Mouse (Mus musculus) liver, embryonic 14.5 days (tissue): Measurements from ENCODE around the gene Phf11b.
"Not testable (repeated sequence)": the region's sequence is repeated elsewhere in the genome, so short reads cannot be mapped to it uniquely, and the experiment has no call there.

Experiments used
- CTCF ChIP-seq: IDR thresholded peaks from 2 replicates; pipeline ENCODE4 v1.5.1; 2016; ENCODE audit warnings: antibody characterized with exemption, low read depth, control low read depth
- EP300 ChIP-seq: IDR thresholded peaks from 2 replicates; pipeline ENCODE4 v1.6.1; 2016; ENCODE audit warnings: antibody characterized with exemption, low read depth

DNA sequence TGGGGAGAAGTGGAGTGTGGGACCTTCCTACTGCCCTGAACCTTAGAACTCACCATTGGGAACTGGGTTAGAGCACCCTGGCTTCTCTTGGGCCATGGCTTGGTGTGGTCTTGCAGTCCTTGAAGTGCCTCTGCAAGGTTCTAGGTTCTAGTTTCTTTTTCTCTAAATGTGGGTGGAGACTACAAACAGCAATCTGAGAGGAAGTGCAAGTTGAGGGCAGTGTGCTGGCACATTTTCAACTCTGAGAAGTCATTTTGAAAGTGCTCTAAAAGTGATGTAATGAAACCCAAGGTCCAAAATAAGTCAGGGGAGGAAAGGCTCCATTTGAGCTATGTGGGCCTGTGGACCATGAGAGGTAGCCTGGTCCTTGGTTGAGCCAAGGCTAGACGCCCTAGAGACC lies 43.8 kb downstream of the Phf11b start, which contains the start of gene Phf11a:
- not testable (repeated sequence) for TF ChIP-seq CTCF, EP300
